Mouse (Mus musculus): Measurements from ENCODE around the gene Elp6. TPM values are rescaled to one million over a fixed set of nuclear protein-coding genes. Genes with fewer than 3 reads are reported as not detected.

Gene Elp6
- 21.0 and 22.8 TPM in 2 replicates for polyA plus RNA-seq (2015; fragmentation: Nextera tagmentation; extraction: Ambion mirVana)

DNA sequence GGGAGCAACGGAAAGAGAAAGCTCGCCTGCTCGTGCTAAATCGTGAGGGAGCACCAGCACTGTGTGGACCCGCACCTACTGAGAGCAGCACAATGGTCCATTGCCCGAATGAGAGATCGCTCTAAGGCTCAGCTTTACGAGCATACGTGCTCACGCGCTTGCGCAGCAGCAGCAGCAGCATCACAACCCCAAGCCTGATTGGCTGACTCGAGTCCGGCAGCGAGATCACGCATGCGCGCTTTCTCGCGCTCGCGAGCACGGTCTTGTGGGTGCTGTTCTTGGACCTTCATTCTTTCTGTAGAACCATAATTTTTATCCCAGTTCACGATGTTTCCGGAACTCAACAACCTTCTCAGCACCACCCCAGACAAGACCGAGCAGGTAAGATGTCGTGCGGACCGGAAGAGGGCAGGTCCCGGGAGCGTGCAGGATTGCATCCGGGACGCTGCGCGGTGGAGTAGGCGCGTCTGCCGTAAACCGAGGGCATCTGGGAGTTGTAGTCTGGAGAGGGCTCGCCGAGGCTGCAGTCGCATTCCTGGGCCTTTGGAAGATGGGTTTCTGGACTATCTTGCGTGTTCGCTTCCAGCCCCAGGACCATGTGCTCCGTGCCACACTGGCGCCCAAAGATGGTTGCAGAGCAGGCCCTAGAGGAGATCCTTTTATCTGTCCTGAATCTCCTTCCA is at the start of gene Elp6:
TSS of gene Elp6 (plus strand) at position 205 of the 683 bp plus-strand sequence.
- under 1% methylated on average over 46 of the region's 46 CpGs for WGBS
- peak; percentile 98 for ATAC-seq (ENCODE audit: insufficient read depth, low FRiP score, low read depth)

GRCm38 (mm10) chr9:110255407-110256019 is 49.5 kb upstream of the Elp6 start:
- Histone ChIP-seq H3K4me3 (replicated peaks) (no peak overlapping the region), H3K36me3 (no peaks in the 10 kb centered on the region), H3K4me2 (no peak overlapping the region), H3K27me3 (replicated peaks) (no peaks in the 10 kb centered on the region), H3K4me1 (no peaks in the 10 kb centered on the region), H3K9me3 (no peaks in the 10 kb centered on the region), H3K27ac (no peak overlapping the region), H3K9ac (no peak overlapping the region)
- WGBS = 70% methylated on average over 15 of the region's 15 CpGs
- ATAC-seq (ENCODE audit: insufficient read depth, low FRiP score, low read depth) = no peak

More for the DNA sequence above, at the start of gene Elp6:
- H3K9me3 ChIP-seq = no peaks in the 10 kb centered on the region
- H3K27ac ChIP-seq = peak within 1 kb of the TSS; percentile 94
- peak within 1 kb of the TSS; percentile 81 for H3K4me2 ChIP-seq
- H3K4me3 ChIP-seq (replicated peaks) = peak within 1 kb of the TSS; percentile 63
- no peaks in the 10 kb centered on the region; the same call in 1 of the 2 replicates for H3K4me1 ChIP-seq
- H3K9ac ChIP-seq = peak within 1 kb of the TSS; percentile 55
- peaks cover 2% of the 10 kb centered on the region; the same call in 1 of the 2 replicates for H3K36me3 ChIP-seq
- H3K27me3 ChIP-seq (replicated peaks) = no peaks in the 10 kb centered on the region

- Histone ChIP-seq H3K9ac (no peak overlapping the region), H3K4me1 (no peaks in the 10 kb centered on the region), H3K4me2 (no peak overlapping the region), H3K9me3 (no peaks in the 10 kb centered on the region), H3K36me3 (no peaks in the 10 kb centered on the region), H3K27ac (no peak overlapping the region), H3K4me3 (replicated peaks) (no peak overlapping the region), H3K27me3 (replicated peaks) (no peaks in the 10 kb centered on the region)
- no peak for ATAC-seq (ENCODE audit: insufficient read depth, low FRiP score, low read depth)
- 66% methylated on average over 6 of the region's 6 CpGs for WGBS
Observed at GRCm38 (mm10) chr9:110258646-110259045, 46.3 kb upstream of the Elp6 start.

- WGBS = 80% methylated on average over 3 of the region's 3 CpGs
- no peaks in the 10 kb centered on the region for H3K9me3 ChIP-seq
- no peaks in the 10 kb centered on the region for H3K4me1 ChIP-seq
- H3K27me3 ChIP-seq (replicated peaks) = no peaks in the 10 kb centered on the region
- no peak for ATAC-seq (ENCODE audit: insufficient read depth, low FRiP score, low read depth)
- H3K4me3 ChIP-seq (replicated peaks) = no peak overlapping the region
- H3K27ac ChIP-seq = no peak overlapping the region
- H3K4me2 ChIP-seq = no peak overlapping the region
- no peak overlapping the region for H3K9ac ChIP-seq
- H3K36me3 ChIP-seq = no peaks in the 10 kb centered on the region
Observed at GRCm38 (mm10) chr9:110259118-110259517, 45.9 kb upstream of the Elp6 start.

DNA sequence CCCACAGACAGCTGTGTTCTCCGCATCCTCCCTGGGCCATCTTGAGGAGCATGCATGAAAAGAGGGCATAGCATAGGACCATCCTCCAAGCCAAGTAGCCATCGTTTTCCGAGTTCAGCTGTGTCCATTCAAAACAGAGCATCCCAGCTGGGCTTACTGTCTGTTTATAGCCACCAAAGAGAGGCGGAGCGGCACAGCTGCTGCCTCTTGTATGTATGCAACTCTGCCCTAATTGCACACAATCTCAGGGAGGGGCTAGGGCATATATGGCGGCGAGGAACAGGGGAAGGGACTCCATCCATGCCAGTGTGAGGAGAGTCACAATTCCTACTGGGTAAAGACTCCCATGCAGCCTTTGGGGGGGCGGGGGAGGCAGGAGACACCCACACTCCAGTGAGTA is 41.8 kb upstream of the Elp6 start:
- Histone ChIP-seq H3K4me2 (no peak overlapping the region), H3K27me3 (replicated peaks) (no peaks in the 10 kb centered on the region), H3K36me3 (no peaks in the 10 kb centered on the region), H3K4me3 (replicated peaks) (no peak overlapping the region), H3K4me1 (no peaks in the 10 kb centered on the region), H3K9ac (no peak overlapping the region), H3K9me3 (no peaks in the 10 kb centered on the region), H3K27ac (no peak overlapping the region)
- 78% methylated on average over 8 of the region's 8 CpGs for WGBS
- ATAC-seq (ENCODE audit: insufficient read depth, low FRiP score, low read depth) = no peak

GRCm38 (mm10) chr9:110264991-110265390 is 40.0 kb upstream of the Elp6 start:
- no peaks in the 10 kb centered on the region for H3K27me3 ChIP-seq (replicated peaks)
- ATAC-seq (ENCODE audit: insufficient read depth, low FRiP score, low read depth) = no peak
- 79% methylated on average over 9 of the region's 9 CpGs for WGBS
- H3K9ac ChIP-seq = no peak overlapping the region
- no peaks in the 10 kb centered on the region for H3K36me3 ChIP-seq
- no peaks in the 10 kb centered on the region for H3K4me1 ChIP-seq
- H3K27ac ChIP-seq = no peak overlapping the region
- H3K9me3 ChIP-seq = no peaks in the 10 kb centered on the region
- no peak overlapping the region for H3K4me2 ChIP-seq
- no peak overlapping the region for H3K4me3 ChIP-seq (replicated peaks)

DNA sequence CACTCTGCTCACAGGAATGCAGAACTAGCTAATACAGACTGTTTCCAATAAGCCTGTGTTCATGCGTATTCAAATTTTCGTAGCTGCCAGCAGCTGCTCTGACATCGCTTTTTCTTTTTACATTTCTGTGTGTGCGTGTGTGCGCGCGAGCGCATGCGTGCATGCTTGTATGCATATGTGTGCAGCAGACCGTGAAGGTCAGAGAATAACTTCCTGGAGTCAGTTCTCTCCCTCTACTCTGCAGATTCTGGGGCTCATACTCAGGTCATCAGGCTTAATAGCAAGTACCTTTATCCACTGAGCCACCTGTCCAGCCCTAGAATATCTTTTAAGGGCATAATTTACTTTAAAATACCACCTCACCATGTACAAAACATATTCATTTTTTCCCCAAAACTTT is 36.6 kb upstream of the Elp6 start:
- Histone ChIP-seq H3K27ac (no peak overlapping the region), H3K27me3 (replicated peaks) (no peaks in the 10 kb centered on the region), H3K9me3 (no peaks in the 10 kb centered on the region), H3K9ac (no peak overlapping the region), H3K4me2 (no peak overlapping the region), H3K36me3 (no peaks in the 10 kb centered on the region), H3K4me1 (no peaks in the 10 kb centered on the region), H3K4me3 (replicated peaks) (no peak overlapping the region)
- WGBS = 92% methylated on average over 10 of the region's 10 CpGs
- ATAC-seq (ENCODE audit: insufficient read depth, low FRiP score, low read depth) = no peak

DNA sequence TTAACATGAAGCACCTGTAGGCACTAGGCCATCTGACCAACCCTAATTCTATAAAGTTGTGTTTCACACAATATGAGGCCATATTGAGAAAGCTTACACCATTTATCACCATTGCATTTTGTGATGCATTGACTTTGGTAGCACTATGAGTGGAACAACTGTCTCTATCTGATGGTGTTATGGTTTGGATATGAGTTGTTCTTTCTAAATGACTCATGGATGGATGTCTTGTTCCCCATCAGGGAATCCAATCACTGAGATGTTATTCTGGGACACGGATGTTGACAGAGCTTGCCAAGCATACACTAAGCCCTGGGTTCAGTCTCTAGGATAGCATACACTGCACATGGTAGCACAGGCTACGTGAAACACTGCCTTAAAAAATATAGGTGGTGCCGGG is 32.6 kb upstream of the Elp6 start:
- no peaks in the 10 kb centered on the region for H3K27me3 ChIP-seq (replicated peaks)
- WGBS = 94% methylated on average over 3 of the region's 3 CpGs
- H3K4me2 ChIP-seq = no peak overlapping the region
- no peak overlapping the region for H3K4me3 ChIP-seq (replicated peaks)
- H3K27ac ChIP-seq = no peak overlapping the region
- H3K36me3 ChIP-seq = no peaks in the 10 kb centered on the region
- ATAC-seq (ENCODE audit: insufficient read depth, low FRiP score, low read depth) = no peak
- H3K9me3 ChIP-seq = no peaks in the 10 kb centered on the region
- no peak overlapping the region for H3K9ac ChIP-seq
- no peaks in the 10 kb centered on the region for H3K4me1 ChIP-seq

- no peak overlapping the region for H3K9ac ChIP-seq
- no peaks in the 10 kb centered on the region for H3K9me3 ChIP-seq
- H3K4me1 ChIP-seq = no peaks in the 10 kb centered on the region
- H3K27ac ChIP-seq = no peak overlapping the region
- no peak for ATAC-seq (ENCODE audit: insufficient read depth, low FRiP score, low read depth)
- H3K36me3 ChIP-seq = no peaks in the 10 kb centered on the region
- H3K4me2 ChIP-seq = no peak overlapping the region
- H3K4me3 ChIP-seq (replicated peaks) = no peak overlapping the region
- WGBS = 67% methylated on average over 4 of the region's 4 CpGs
- no peaks in the 10 kb centered on the region for H3K27me3 ChIP-seq (replicated peaks)
Observed at GRCm38 (mm10) chr9:110273507-110273906, 31.5 kb upstream of the Elp6 start.

DNA sequence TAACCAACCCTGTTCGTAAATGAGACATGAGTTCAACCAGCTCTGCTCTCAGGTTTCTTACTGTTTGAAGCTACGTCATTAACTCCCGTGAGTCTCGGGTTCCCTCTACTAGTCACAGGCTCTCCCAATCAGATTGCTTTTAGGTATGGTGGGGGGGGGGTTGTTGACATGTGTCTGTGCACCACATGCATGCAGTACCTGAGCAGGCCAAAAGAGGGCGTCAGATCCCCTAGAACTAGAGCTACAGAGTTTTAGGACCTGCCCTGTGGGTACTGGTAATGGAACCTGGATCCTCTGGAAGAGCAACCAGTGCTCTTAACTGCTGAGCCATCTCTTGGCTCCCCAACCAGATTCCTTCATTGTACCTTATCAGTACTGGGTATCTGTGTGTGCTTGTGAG is 29.1 kb upstream of the Elp6 start:
- H3K27ac ChIP-seq = no peak overlapping the region
- WGBS = 67% methylated on average over 5 of the region's 5 CpGs
- H3K9ac ChIP-seq = no peak overlapping the region
- H3K9me3 ChIP-seq = no peaks in the 10 kb centered on the region
- no peak overlapping the region for H3K4me2 ChIP-seq
- no peaks in the 10 kb centered on the region for H3K4me1 ChIP-seq
- H3K36me3 ChIP-seq = no peaks in the 10 kb centered on the region
- H3K4me3 ChIP-seq (replicated peaks) = no peak overlapping the region
- no peaks in the 10 kb centered on the region for H3K27me3 ChIP-seq (replicated peaks)
- no peak for ATAC-seq (ENCODE audit: insufficient read depth, low FRiP score, low read depth)

GRCm38 (mm10) chr9:110277431-110277881 is 27.5 kb upstream of the Elp6 start:
- Histone ChIP-seq H3K27me3 (replicated peaks) (no peaks in the 10 kb centered on the region), H3K4me3 (replicated peaks) (no peak overlapping the region), H3K9me3 (no peaks in the 10 kb centered on the region), H3K36me3 (no peaks in the 10 kb centered on the region), H3K9ac (no peak overlapping the region), H3K27ac (no peak overlapping the region), H3K4me1 (no peaks in the 10 kb centered on the region), H3K4me2 (no peak overlapping the region)
- 56% methylated on average over 8 of the region's 8 CpGs for WGBS
- no peak for ATAC-seq (ENCODE audit: insufficient read depth, low FRiP score, low read depth)

DNA sequence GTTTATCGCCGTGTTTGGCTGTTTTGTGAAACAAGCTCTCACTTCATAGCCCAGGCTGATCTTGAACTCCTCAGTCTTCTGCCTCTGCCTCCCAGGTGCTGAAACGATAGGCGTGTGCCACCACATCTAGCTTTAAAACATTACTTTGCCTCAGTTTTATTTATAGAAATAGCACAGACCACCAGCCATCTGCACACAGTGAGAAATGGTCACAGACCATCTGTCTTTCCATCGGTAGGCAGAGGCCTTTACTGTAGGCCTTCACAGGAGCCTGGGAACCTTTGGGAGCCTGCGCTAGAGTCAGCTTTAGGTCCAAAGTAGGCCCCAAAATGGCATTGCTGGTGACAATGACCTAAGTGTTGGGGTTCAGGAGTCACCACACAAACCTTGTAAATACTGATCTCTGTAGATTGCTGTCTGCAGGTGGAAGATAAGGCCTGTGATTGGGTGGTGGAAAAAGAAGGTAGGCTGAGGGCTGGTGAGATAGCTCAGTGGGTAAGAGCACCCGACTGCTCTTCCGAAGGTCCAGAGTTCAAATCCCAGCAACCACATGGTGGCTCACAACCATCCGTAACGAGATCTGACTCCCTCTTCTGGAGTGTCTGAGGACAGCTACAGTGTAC is 20.8 kb upstream of the Elp6 start:
- Histone ChIP-seq H3K4me1 (no peaks in the 10 kb centered on the region), H3K36me3 (no peaks in the 10 kb centered on the region), H3K27me3 (replicated peaks) (no peaks in the 10 kb centered on the region), H3K9ac (no peak overlapping the region), H3K4me3 (replicated peaks) (no peak overlapping the region), H3K9me3 (no peaks in the 10 kb centered on the region), H3K4me2 (no peak overlapping the region), H3K27ac (no peak overlapping the region)
- 91% methylated on average over 10 of the region's 10 CpGs for WGBS
- no peak for ATAC-seq (ENCODE audit: insufficient read depth, low FRiP score, low read depth)
